Mouse (Mus musculus) kidney, embryonic 16.5 days (tissue): ENCODE data around the gene Fam71e1. TPM values are rescaled to one million over a fixed set of nuclear protein-coding genes. Genes with fewer than 3 reads are reported as not detected.

Experiments
- ATAC-seq: fragments of 200-750 bp; cut with Nextera tagmentation; 2 replicates; pipeline ENCODE4 v1.8.0; 2017; ENCODE audit warnings: moderate TSS enrichment; ENCODE audit not compliant: low FRiP score, low TSS enrichment
- H3K27ac ChIP-seq: fragments of 300-500 bp; sonication (generic); 2 replicates; pipeline ENCODE4 v1.5.1; 2014; ENCODE audit warnings: low read length
- H3K27me3 ChIP-seq: fragments of 300-500 bp; sonication (generic); 2 replicates; pipeline ENCODE4 v1.6.1; 2014; ENCODE audit warnings: low read length, control low read depth, mixed read lengths; ENCODE audit not compliant: insufficient read depth
- H3K36me3 ChIP-seq: fragments of 300-500 bp; sonication (generic); 2 replicates; pipeline ENCODE4 v1.6.1; 2014; ENCODE audit warnings: low read length, control low read depth, mixed read lengths; ENCODE audit not compliant: insufficient read depth
- H3K4me1 ChIP-seq: fragments of 300-500 bp; sonication (generic); 2 replicates; pipeline ENCODE4 v1.6.1; 2014; ENCODE audit warnings: low read length, control low read depth, mixed read lengths; ENCODE audit not compliant: insufficient read depth
- H3K4me2 ChIP-seq: fragments of 300-500 bp; sonication (generic); replicated peaks from 2 replicates; pipeline ENCODE4 v1.6.1; 2014; ENCODE audit warnings: low read depth, low read length
- H3K4me3 ChIP-seq: fragments of 300-500 bp; sonication (generic); 2 replicates; pipeline ENCODE4 v1.5.1; 2014; ENCODE audit warnings: mild to moderate bottlenecking, low read length
- H3K9ac ChIP-seq: fragments of 300-500 bp; sonication (generic); replicated peaks from 2 replicates; pipeline ENCODE4 v1.6.1; 2014; ENCODE audit warnings: low read length
- H3K9me3 ChIP-seq: fragments of 300-500 bp; sonication (generic); 2 replicates; pipeline ENCODE4 v1.6.1; 2016; ENCODE audit warnings: low read length, control low read depth
- WGBS: fragments of 180-500 bp; shearing (Covaris S2); extraction: QIAGEN DNeasy Blood & Tissue Kit; methylation state at CpG from one replicate; pipeline ENCODE4 v1.1.7; 2014; 5-methylcytosine and 5-hydroxymethylcytosine counted together
- polyA plus RNA-seq: library from polyadenylated mRNA; unstranded; fragments of >200 nt; fragmentation: Nextera tagmentation; extraction: Ambion mirVana; gene quantifications from 2 replicates; pipeline ENCODE4 v1.2.1, GENCODE M21; 2015

Gene Fam71e1
- polyA plus RNA-seq, result 15.4 and 17.8 TPM in 2 replicates

DNA sequence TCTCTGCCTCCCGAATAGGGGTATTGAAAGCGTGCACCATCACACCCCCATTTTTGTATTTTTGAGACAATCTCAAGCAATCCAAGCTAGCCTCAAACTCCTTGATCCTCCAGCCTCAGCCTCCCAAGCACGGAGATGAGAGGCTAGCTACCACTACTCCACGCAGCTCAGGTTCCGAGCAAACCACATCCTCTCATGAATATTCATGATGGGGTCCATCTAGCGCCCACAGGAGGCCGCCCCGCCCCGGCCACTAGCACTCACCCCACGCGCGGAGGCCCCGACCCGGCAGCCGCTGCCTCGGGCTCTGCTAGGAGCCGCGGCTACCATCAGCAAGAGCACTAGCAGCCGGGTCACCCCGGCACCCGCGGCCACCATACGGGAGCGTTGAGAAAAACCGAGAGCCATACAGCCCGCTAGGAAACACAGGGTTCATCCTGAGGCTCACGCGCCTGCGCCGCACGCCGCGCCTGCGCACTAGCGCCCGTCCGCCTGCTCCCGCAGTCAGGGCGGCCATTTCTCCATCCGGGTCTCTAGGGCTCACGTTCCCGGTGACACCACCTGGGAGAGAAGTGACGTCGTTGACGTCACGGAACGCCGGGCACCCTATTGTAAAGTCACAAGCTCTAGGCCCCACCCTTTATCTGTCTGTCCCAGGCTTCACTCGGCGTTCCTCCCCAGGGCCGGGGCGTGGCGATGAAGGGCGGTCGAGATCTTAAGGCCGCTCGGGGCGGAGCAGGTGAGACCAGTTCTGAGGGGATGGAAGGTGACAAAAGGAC is at the start of gene Fam71e1, which contains the start of gene Emc10:
Fam71e1 (plus strand) TSS at position 590 of the 779 bp plus-strand sequence.
Emc10 (minus strand) TSS at position 538 of the 779 bp plus-strand sequence.
- ATAC-seq, result peak; percentile 95
- Histone ChIP-seq H3K4me3 (peak within 1 kb of the TSS; percentile 77), H3K36me3 (peaks cover 21% of the 10 kb centered on the region), H3K4me2 (peak within 1 kb of the TSS; percentile 93), H3K9ac (peak within 1 kb of the TSS; percentile 93), H3K27ac (peak within 1 kb of the TSS; percentile 97), H3K4me1 (peaks cover 10% of the 10 kb centered on the region), H3K9me3 (no peaks in the 10 kb centered on the region), H3K27me3 (no peaks in the 10 kb centered on the region)
- under 1% methylated on average over 56 of the region's 58 CpGs for WGBS

DNA sequence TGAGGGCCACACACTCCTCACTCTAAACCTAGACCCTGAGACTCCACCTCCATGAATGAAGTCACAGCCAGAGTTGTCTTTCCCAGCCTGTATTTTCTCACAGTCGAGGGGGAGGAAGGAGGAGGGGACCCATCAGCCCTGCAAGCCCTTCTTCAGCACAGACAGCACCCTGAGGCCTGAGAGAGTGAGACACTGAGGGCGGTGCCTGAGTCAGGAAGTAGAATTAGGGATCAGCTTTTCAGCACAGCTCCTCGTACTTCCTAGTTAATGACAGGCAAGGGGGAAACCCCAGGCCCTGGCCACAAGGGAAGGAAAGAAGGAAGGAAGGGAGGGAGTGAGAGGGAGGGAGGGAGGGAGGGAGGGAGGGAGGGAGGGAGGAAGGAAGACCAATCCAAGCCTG is 43.1 kb upstream of the Fam71e1 start:
- Histone ChIP-seq H3K4me2 (no peak overlapping the region), H3K36me3 (no peaks in the 10 kb centered on the region), H3K9me3 (peaks cover under 1% of the 10 kb centered on the region; the same call in 1 of the 2 replicates), H3K27me3 (no peaks in the 10 kb centered on the region), H3K9ac (no peak overlapping the region), H3K4me3 (no peak overlapping the region), H3K4me1 (no peaks in the 10 kb centered on the region), H3K27ac (no peak overlapping the region)
- ATAC-seq, result no peak
- 8% methylated on average over 3 of the region's 3 CpGs for WGBS

DNA sequence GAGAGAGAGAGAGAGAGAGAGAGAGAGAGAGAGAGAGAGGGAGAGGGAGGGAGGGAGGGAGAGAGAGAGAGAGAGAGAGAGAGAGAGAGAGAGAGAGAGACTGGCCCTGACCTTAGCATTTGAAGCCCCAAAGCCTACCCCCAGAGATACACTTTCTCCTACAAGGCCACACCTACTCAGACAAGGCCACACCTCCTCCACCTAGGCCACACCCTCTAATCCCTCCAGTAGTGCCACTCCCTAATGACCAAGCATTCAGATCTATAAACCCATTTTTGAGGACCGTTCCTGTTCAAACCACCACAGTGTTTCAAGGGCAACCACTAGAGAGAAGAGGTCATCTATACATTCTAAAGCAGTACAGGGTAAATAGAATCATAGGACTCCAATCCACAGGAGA is 40.1 kb upstream of the Fam71e1 start:
- no peak overlapping the region for H3K4me2 ChIP-seq
- H3K27me3 ChIP-seq, result peaks cover 19% of the 10 kb centered on the region
- no peak overlapping the region for H3K9ac ChIP-seq
- WGBS, result 83% methylated on average over 1 of the region's 1 CpGs
- H3K4me1 ChIP-seq, result no peaks in the 10 kb centered on the region
- H3K9me3 ChIP-seq, result peaks cover 6% of the 10 kb centered on the region; the same call in 1 of the 2 replicates
- no peak for ATAC-seq
- no peak overlapping the region for H3K27ac ChIP-seq
- H3K4me3 ChIP-seq, result no peak overlapping the region
- no peaks in the 10 kb centered on the region for H3K36me3 ChIP-seq

DNA sequence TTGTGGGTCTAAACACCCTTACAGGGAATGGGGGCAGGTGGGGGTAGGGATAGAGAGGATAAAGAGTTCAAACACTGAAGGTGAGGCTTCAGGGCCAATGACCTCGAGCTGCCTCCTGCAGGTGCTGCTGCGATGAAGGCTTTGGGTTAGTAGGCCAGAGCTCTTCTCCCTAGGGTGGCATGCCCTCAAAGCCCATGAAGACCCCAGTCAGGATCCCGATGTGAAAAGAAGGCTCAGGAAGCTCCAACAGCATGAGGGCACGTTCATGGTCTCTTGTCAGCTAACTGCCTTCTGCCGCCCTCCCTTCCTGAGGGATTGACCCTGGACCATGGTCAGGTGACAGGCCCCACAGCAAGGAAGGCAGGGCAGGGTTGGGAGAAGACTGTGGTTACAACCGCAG is 36.3 kb upstream of the Fam71e1 start:
- ATAC-seq, result no peak
- H3K36me3 ChIP-seq, result no peaks in the 10 kb centered on the region
- no peak overlapping the region for H3K27ac ChIP-seq
- H3K9me3 ChIP-seq, result peaks cover 6% of the 10 kb centered on the region; the same call in 1 of the 2 replicates
- peaks cover 53% of the 10 kb centered on the region for H3K27me3 ChIP-seq
- H3K4me1 ChIP-seq, result 0 out of 2 replicates have a peak, but pooled peaks cover 4% of the 10 kb centered on the region
- H3K9ac ChIP-seq, result no peak overlapping the region
- H3K4me2 ChIP-seq, result no peak overlapping the region
- 65% methylated on average over 6 of the region's 6 CpGs for WGBS
- H3K4me3 ChIP-seq, result no peak overlapping the region

DNA sequence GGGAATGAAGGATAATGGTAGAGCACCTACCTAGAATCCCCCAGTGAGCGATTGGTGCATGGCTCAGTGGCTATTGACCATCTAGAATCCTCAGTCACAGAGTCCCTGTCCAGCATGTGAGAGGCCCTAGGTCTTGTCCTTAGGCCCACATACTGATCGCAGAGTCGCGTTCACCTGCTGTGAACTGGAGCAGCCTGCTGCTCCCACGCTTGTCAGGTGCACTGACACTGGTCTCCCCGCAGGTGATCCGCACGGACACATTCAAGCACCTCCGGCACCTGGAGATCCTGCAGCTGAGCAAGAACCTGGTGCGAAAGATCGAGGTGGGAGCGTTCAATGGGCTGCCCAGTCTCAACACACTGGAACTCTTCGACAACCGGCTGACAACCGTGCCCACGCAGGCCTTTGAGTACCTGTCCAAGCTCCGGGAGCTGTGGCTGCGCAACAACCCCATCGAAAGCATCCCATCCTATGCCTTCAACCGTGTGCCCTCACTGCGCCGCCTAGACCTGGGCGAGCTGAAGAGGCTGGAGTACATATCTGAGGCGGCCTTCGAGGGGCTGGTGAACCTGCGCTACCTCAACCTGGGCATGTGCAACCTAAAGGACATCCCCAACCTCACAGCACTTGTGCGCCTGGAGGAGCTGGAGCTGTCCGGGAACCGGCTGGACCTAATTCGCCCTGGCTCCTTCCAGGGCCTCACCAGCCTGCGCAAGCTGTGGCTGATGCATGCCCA is 35.4 kb upstream of the Fam71e1 start:
- Histone ChIP-seq H3K4me1 (0 out of 2 replicates have a peak, but pooled peaks cover 4% of the 10 kb centered on the region), H3K4me3 (no peak overlapping the region), H3K9me3 (peaks cover 6% of the 10 kb centered on the region; the same call in 1 of the 2 replicates), H3K4me2 (no peak overlapping the region), H3K9ac (no peak overlapping the region), H3K27ac (no peak overlapping the region), H3K36me3 (no peaks in the 10 kb centered on the region), H3K27me3 (peaks cover 55% of the 10 kb centered on the region)
- 75% methylated on average over 31 of the region's 31 CpGs for WGBS
- no peak for ATAC-seq

DNA sequence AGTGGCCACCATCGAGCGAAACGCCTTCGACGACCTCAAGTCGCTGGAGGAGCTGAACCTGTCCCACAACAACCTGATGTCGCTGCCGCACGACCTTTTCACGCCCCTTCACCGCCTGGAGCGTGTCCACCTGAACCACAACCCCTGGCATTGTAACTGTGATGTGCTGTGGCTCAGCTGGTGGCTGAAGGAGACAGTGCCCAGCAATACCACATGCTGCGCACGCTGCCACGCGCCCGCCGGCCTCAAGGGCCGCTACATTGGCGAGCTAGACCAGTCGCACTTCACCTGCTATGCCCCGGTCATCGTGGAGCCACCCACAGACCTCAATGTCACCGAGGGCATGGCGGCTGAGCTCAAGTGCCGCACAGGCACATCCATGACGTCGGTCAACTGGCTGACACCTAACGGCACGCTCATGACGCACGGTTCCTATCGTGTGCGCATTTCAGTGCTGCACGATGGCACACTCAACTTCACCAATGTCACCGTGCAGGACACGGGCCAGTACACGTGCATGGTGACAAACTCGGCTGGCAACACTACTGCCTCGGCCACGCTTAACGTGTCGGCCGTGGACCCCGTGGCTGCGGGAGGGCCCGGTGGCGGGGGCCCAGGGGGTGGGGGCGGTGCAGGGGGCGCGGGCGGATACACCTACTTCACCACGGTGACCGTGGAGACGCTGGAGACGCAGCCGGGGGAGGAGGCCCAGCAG is 34.7 kb upstream of the Fam71e1 start:
- Histone ChIP-seq H3K27ac (no peak overlapping the region), H3K9ac (no peak overlapping the region), H3K4me2 (peak overlapping the region; percentile 57; the same call in 1 of the 2 replicates), H3K4me1 (0 out of 2 replicates have a peak, but pooled peaks cover 4% of the 10 kb centered on the region), H3K27me3 (peaks cover 55% of the 10 kb centered on the region), H3K4me3 (no peak overlapping the region; the same call in 1 of the 2 replicates), H3K36me3 (no peaks in the 10 kb centered on the region), H3K9me3 (peaks cover 6% of the 10 kb centered on the region; the same call in 1 of the 2 replicates)
- 53% methylated on average over 56 of the region's 57 CpGs for WGBS
- no peak for ATAC-seq

DNA sequence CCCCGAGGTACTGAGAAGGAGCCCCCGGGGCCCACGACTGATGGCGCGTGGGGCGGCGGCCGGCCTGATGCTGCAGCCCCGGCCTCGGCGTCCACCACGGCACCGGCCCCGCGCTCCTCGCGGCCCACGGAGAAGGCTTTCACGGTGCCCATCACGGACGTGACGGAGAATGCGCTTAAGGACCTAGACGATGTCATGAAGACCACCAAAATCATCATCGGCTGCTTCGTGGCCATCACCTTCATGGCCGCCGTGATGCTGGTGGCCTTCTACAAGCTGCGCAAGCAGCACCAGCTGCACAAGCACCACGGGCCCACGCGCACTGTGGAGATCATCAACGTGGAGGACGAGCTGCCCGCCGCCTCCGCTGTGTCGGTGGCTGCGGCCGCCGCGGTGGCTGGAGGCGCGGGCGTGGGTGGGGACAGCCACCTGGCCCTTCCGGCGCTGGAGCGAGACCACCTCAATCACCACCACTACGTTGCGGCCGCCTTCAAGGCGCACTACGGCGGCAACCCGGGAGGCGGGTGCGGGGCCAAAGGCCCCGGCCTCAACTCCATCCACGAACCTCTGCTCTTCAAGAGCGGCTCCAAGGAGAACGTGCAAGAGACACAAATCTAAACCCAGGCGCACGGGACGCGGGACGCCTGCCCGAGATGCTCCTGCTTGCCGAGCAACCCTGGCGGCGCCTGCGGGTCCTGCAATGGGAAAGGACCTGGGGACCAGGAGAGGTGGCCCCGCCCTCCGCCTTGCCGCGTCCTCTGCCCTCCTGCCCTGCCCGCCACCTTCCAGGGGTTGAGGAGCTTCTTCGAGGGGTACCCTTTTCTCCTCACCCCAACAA is 33.9 kb upstream of the Fam71e1 start:
- Histone ChIP-seq H3K36me3 (no peaks in the 10 kb centered on the region), H3K4me1 (0 out of 2 replicates have a peak, but pooled peaks cover 4% of the 10 kb centered on the region), H3K4me3 (peak overlapping the region; percentile 33), H3K9me3 (peaks cover 6% of the 10 kb centered on the region; the same call in 1 of the 2 replicates), H3K27me3 (peaks cover 55% of the 10 kb centered on the region), H3K27ac (no peak overlapping the region), H3K9ac (peak overlapping the region; percentile 55), H3K4me2 (peak overlapping the region; percentile 57)
- no peak for ATAC-seq
- WGBS, result 11% methylated on average over 77 of the region's 77 CpGs

DNA sequence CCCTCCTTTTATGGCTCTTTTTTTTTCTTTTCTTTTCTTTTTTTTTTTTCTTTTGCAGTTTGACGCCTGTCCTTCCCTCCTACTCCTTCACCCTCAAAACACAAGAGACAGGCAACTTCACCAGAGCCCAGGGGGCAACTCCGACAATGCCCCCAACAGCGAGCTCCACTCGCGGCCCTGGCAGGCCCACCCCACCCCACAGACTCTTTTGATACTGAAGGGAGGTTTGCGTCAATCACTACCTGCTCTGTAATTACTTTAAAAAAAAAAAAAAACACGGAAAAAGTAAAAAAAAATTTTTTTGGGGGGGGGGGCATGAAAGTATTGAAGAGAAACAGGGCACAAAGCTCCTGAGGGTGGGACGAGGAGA is 33.3 kb upstream of the Fam71e1 start:
- Histone ChIP-seq H3K36me3 (no peaks in the 10 kb centered on the region), H3K9me3 (peaks cover 6% of the 10 kb centered on the region; the same call in 1 of the 2 replicates), H3K9ac (no peak overlapping the region), H3K27ac (no peak overlapping the region), H3K4me3 (peak overlapping the region; percentile 33; the same call in 1 of the 2 replicates), H3K4me2 (peak overlapping the region; percentile 57), H3K4me1 (0 out of 2 replicates have a peak, but pooled peaks cover 4% of the 10 kb centered on the region), H3K27me3 (peaks cover 55% of the 10 kb centered on the region)
- ATAC-seq, result no peak
- 26% methylated on average over 8 of the region's 8 CpGs for WGBS
